Mouse (Mus musculus) large intestine, adult 2 months (tissue): ENCODE data around the gene 1810049J17Rik. TPM values are rescaled to one million over a fixed set of nuclear protein-coding genes. Genes with fewer than 3 reads are reported as not detected.

ENCODE experiments used
- polyA plus RNA-seq: library from polyadenylated mRNA; depleted of rRNA; stranded (reverse); fragments of >200 nt; gene quantifications from 2 replicates; pipeline ENCODE4 v1.2.3, GENCODE M21; 2012; rRNA removed

1810049J17Rik gene
- polyA plus RNA-seq, 1 experiment, result not detected

Other genes starting within 250 kb of the 1810049J17Rik start
- 33.7 and 66.2 TPM in 2 replicates for gene Zfr, start 204.1 kb downstream of the 1810049J17Rik start, polyA plus RNA-seq
- 19.2 and 27.8 TPM in 2 replicates for gene Mtmr12, start 116.9 kb downstream of the 1810049J17Rik start, polyA plus RNA-seq
- gene Golph3, start 449 bp downstream of the 1810049J17Rik start, polyA plus RNA-seq, result 65.3 and 80.4 TPM in 2 replicates